Mouse (Mus musculus) lung, postnatal 10 days (tissue): ENCODE measurements around the gene Pprc1.
A peak's percentile ranks its signal among the peaks of the same experiment; 100 is the strongest.

ENCODE experiments used
- DNase-seq: peaks from one replicate; pipeline ENCODE4 v3.0.0; 2021

Pprc1 gene

GRCm38 (mm10) chr19:46044271-46044992, at the start of gene Pprc1:
Gene Pprc1 (plus strand): TSS chr19:46044886.
- peak; percentile 86 for DNase-seq

GRCm38 (mm10) chr19:45997365-45997764, 47.3 kb upstream of the Pprc1 start:
- no peak for DNase-seq

- peak; percentile 96 for DNase-seq
Measured at GRCm38 (mm10) chr19:45997785-45998693, 46.6 kb upstream of the Pprc1 start, which contains the start of gene Armh3. Gene Armh3 (minus strand): TSS chr19:45998488.

GRCm38 (mm10) chr19:45998694-45999217, 45.9 kb upstream of the Pprc1 start:
- no peak for DNase-seq

- DNase-seq, result no peak
Measured at GRCm38 (mm10) chr19:45999378-45999777, 45.3 kb upstream of the Pprc1 start.

- DNase-seq, result no peak
Measured at GRCm38 (mm10) chr19:46002279-46002678, 42.4 kb upstream of the Pprc1 start.

GRCm38 (mm10) chr19:46003371-46004226, 41.1 kb upstream of the Pprc1 start, which contains the start of gene Hps6:
Gene Hps6 (plus strand): TSS chr19:46003508.
- peak; percentile 93 for DNase-seq

GRCm38 (mm10) chr19:46004814-46005466, 39.7 kb upstream of the Pprc1 start:
- no peak for DNase-seq

GRCm38 (mm10) chr19:46005680-46006079, 39.0 kb upstream of the Pprc1 start:
- no peak for DNase-seq

- DNase-seq, result peak; percentile 94
Measured at GRCm38 (mm10) chr19:46014572-46015178, 30.0 kb upstream of the Pprc1 start.

- DNase-seq, result no peak
Measured at GRCm38 (mm10) chr19:46016023-46016422, 28.7 kb upstream of the Pprc1 start.

- no peak for DNase-seq
Measured at GRCm38 (mm10) chr19:46024959-46025358, 19.7 kb upstream of the Pprc1 start.

GRCm38 (mm10) chr19:46026567-46026966, 18.1 kb upstream of the Pprc1 start:
- no peak for DNase-seq

- DNase-seq, result no peak
Measured at GRCm38 (mm10) chr19:46028747-46029320, 15.9 kb upstream of the Pprc1 start.

- no peak for DNase-seq
Measured at GRCm38 (mm10) chr19:46029652-46030051, 15.0 kb upstream of the Pprc1 start.

- DNase-seq, result no peak
Measured at GRCm38 (mm10) chr19:46030196-46030983, 14.3 kb upstream of the Pprc1 start.

- DNase-seq, result no peak
Measured at GRCm38 (mm10) chr19:46031689-46032432, 12.8 kb upstream of the Pprc1 start.

GRCm38 (mm10) chr19:46032731-46033510, 11.8 kb upstream of the Pprc1 start:
- DNase-seq, result no peak

GRCm38 (mm10) chr19:46033911-46034310, 10.8 kb upstream of the Pprc1 start:
- DNase-seq, result no peak
